Mouse (Mus musculus): ENCODE measurements around the gene Boc. TPM values are rescaled to one million over a fixed set of nuclear protein-coding genes. Genes with fewer than 3 reads are reported as not detected.

Gene Boc
- total and polyA plus RNA-seq, 2 experiments, result 0.16 to 0.18 TPM

DNA sequence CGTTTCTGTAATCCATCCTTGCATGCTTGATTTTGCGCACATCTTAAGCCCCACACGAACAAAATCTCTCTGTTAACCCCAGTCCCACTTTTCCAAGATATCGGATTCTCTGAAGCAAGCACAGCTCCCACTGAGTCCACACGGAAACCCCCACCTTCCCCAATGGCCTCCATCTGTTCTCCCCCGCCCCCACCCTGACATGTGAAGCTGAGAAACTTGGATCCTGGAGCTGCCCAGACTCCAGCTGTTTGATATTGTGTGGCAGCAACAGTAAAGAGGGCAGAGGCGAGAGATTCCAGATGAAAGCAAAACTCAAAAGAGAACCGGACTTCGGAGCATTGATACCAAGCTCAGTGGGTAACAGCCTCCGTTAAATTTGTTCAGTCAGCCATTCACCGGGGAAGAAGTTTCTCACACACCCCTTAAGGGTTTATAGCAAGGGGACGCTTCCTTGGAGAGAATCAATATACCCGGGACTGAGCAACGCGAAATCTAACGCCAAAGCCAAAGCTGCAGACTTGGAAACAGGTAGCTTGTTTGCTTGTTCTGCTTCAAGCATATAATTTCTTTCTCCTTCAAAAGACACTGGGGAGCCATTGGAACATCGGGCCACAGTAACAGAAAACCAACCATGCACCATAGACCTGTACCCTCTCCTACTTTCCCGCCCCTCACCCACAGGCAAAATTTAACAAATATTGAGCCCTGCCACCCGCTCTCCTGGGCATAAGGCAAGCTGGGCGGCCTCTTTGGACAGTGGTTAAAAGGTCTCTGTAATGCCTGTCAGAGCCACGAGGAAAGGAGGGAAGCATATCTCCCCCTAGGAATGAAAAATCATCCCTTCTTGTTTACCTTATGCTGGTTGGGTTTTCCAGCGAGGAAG is 6.9 kb upstream of the Boc start:
- 60% methylated on average over 22 of the region's 22 CpGs for WGBS
- Histone ChIP-seq H3K79me2 (ENCODE audit: control insufficient read depth, insufficient read depth, low read length) (no peaks in the 10 kb centered on the region), H3K4me3 (ENCODE audit: insufficient read depth, low read depth, low read length) (no peak overlapping the region)

DNA sequence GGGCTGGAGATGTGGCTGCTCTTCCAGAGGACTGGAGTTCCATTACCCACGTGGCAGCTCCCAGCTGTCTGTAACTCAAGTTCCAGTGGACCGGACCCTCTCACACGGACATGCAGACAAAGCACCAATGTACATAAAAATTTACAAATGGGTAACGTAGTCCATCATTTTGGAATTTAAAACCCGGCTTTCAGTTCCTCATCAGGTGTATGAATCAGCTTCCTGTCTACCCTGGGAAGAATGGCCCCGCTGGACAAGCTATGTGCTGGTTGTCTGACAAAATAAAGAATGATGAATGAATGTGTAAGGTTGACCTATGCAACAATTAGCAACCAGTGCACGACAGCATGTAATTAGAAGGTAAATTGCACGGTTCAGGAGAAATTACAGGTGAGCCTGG is 5.7 kb upstream of the Boc start:
- Histone ChIP-seq H3K9ac (ENCODE audit: low read depth, low read length) (no peak overlapping the region), H3K36me3 (ENCODE audit: control insufficient read depth, insufficient read depth, low read length) (no peaks in the 10 kb centered on the region), H3K4me1 (ENCODE audit: control insufficient read depth, insufficient read depth, low read length) (no peaks in the 10 kb centered on the region), H3K79me2 (ENCODE audit: control insufficient read depth, insufficient read depth, low read length) (no peaks in the 10 kb centered on the region), H3K4me3 (ENCODE audit: insufficient read depth, low read depth, low read length) (no peak overlapping the region), H3K27ac (replicated peaks; ENCODE audit: insufficient read depth, low read depth, low read length) (no peak overlapping the region), H3K27me3 (ENCODE audit: control insufficient read depth, insufficient read depth, low read length) (peaks cover 3% of the 10 kb centered on the region; the same call in 1 of the 2 replicates)
- WGBS, result 77% methylated on average over 8 of the region's 8 CpGs
- DNase-seq (ENCODE audit: extremely low read depth, low read depth, low spot score), result no peak
- no peak for TF ChIP-seq POLR2A (IDR thresholded peaks at IDR 0.05; ENCODE audit: extremely low read depth, insufficient read depth, low read length)
- no peak for TF ChIP-seq CTCF (IDR thresholded peaks at IDR 0.05; ENCODE audit: low read depth, low read length)

More for the DNA sequence above, 6.9 kb upstream of the Boc start:
- no peak for DNase-seq (ENCODE audit: extremely low read depth, low read depth, low spot score)
- TF ChIP-seq POLR2A (IDR thresholded peaks at IDR 0.05; ENCODE audit: extremely low read depth, insufficient read depth, low read length), result no peak
- no peak for TF ChIP-seq CTCF (IDR thresholded peaks at IDR 0.05; ENCODE audit: low read depth, low read length)
- Histone ChIP-seq H3K9ac (ENCODE audit: low read depth, low read length) (no peak overlapping the region), H3K27me3 (ENCODE audit: control insufficient read depth, insufficient read depth, low read length) (no peaks in the 10 kb centered on the region), H3K27ac (replicated peaks; ENCODE audit: insufficient read depth, low read depth, low read length) (no peak overlapping the region), H3K4me1 (ENCODE audit: control insufficient read depth, insufficient read depth, low read length) (no peaks in the 10 kb centered on the region), H3K36me3 (ENCODE audit: control insufficient read depth, insufficient read depth, low read length) (no peaks in the 10 kb centered on the region)

- no peak overlapping the region for H3K9ac ChIP-seq (ENCODE audit: low read depth, low read length)
- H3K4me1 ChIP-seq (ENCODE audit: control insufficient read depth, insufficient read depth, low read length), result no peaks in the 10 kb centered on the region; the same call in 1 of the 2 replicates
- H3K79me2 ChIP-seq (ENCODE audit: control insufficient read depth, insufficient read depth, low read length), result no peaks in the 10 kb centered on the region
- H3K27me3 ChIP-seq (ENCODE audit: control insufficient read depth, insufficient read depth, low read length), result peaks cover 13% of the 10 kb centered on the region; the same call in 1 of the 2 replicates
- 71% methylated on average over 3 of the region's 3 CpGs for WGBS
- no peak overlapping the region for H3K4me3 ChIP-seq (ENCODE audit: insufficient read depth, low read depth, low read length)
- no peak for DNase-seq (ENCODE audit: extremely low read depth, low read depth, low spot score)
- no peaks in the 10 kb centered on the region for H3K36me3 ChIP-seq (ENCODE audit: control insufficient read depth, insufficient read depth, low read length)
- no peak for TF ChIP-seq POLR2A (IDR thresholded peaks at IDR 0.05; ENCODE audit: extremely low read depth, insufficient read depth, low read length)
- no peak overlapping the region for H3K27ac ChIP-seq (replicated peaks; ENCODE audit: insufficient read depth, low read depth, low read length)
Observed at GRCm38 (mm10) chr16:44562061-44562460, 3.4 kb upstream of the Boc start.

- H3K4me3 ChIP-seq (ENCODE audit: insufficient read depth, low read depth, low read length), result no peak overlapping the region
- H3K27ac ChIP-seq (replicated peaks; ENCODE audit: insufficient read depth, low read depth, low read length), result no peak overlapping the region
- no peaks in the 10 kb centered on the region; the same call in 1 of the 2 replicates for H3K4me1 ChIP-seq (ENCODE audit: control insufficient read depth, insufficient read depth, low read length)
- no peak for DNase-seq (ENCODE audit: extremely low read depth, low read depth, low spot score)
- TF ChIP-seq POLR2A (IDR thresholded peaks at IDR 0.05; ENCODE audit: extremely low read depth, insufficient read depth, low read length) (no peak), CTCF (IDR thresholded peaks at IDR 0.05; ENCODE audit: low read depth, low read length) (no peak)
- no peaks in the 10 kb centered on the region for H3K79me2 ChIP-seq (ENCODE audit: control insufficient read depth, insufficient read depth, low read length)
- H3K36me3 ChIP-seq (ENCODE audit: control insufficient read depth, insufficient read depth, low read length), result no peaks in the 10 kb centered on the region
- H3K9ac ChIP-seq (ENCODE audit: low read depth, low read length), result no peak overlapping the region
- peaks cover 16% of the 10 kb centered on the region; the same call in 1 of the 2 replicates for H3K27me3 ChIP-seq (ENCODE audit: control insufficient read depth, insufficient read depth, low read length)
- WGBS, result 47% methylated on average over 1 of the region's 1 CpGs
Observed at GRCm38 (mm10) chr16:44560214-44560613, 1.5 kb upstream of the Boc start.

DNA sequence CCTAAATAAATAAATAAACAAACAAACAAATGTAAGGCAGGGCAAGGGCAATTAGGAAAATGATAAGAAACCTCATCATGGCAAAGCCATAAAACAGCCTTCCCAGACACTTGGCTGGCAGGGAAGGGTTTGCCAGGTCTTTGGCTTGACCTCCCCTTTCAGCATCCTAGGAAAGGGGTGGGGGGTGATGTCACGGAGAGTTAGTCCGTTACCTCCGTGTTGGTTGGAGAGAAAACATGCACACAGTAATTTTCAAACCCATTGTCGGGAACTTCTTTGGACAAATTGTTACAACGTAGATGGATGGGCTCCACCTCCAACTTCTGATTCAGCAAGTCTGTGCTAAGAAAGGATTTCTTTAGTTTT is 616 bp upstream of the Boc start:
- DNase-seq (ENCODE audit: extremely low read depth, low read depth, low spot score), result no peak
- Histone ChIP-seq H3K4me1 (ENCODE audit: control insufficient read depth, insufficient read depth, low read length) (no peaks in the 10 kb centered on the region; the same call in 1 of the 2 replicates), H3K27ac (replicated peaks; ENCODE audit: insufficient read depth, low read depth, low read length) (no peak overlapping the region), H3K4me3 (ENCODE audit: insufficient read depth, low read depth, low read length) (no peak overlapping the region), H3K36me3 (ENCODE audit: control insufficient read depth, insufficient read depth, low read length) (no peaks in the 10 kb centered on the region), H3K79me2 (ENCODE audit: control insufficient read depth, insufficient read depth, low read length) (no peaks in the 10 kb centered on the region), H3K9ac (ENCODE audit: low read depth, low read length) (no peak overlapping the region), H3K27me3 (ENCODE audit: control insufficient read depth, insufficient read depth, low read length) (peaks cover 16% of the 10 kb centered on the region; the same call in 1 of the 2 replicates)
- WGBS, result 36% methylated on average over 5 of the region's 5 CpGs
- TF ChIP-seq CTCF (IDR thresholded peaks at IDR 0.05; ENCODE audit: low read depth, low read length) (no peak), POLR2A (IDR thresholded peaks at IDR 0.05; ENCODE audit: extremely low read depth, insufficient read depth, low read length) (no peak)
